Mouse (Mus musculus): ENCODE data around the gene Drap1. TPM values are rescaled to one million over a fixed set of nuclear protein-coding genes. Genes with fewer than 3 reads are reported as not detected.

Gene Drap1
- total and polyA plus RNA-seq, 3 experiments, result 183 to 307 TPM; not detected in 1

GRCm38 (mm10) chr19:5377446-5377845 is 47.3 kb downstream of the Drap1 start:
- no peak overlapping the region for H3K9ac ChIP-seq (ENCODE audit: control insufficient read depth, low read depth, low read length, poor library complexity, severe bottlenecking)
- H3K9me3 ChIP-seq (replicated peaks; ENCODE audit: insufficient read depth, low read length), result no peaks in the 10 kb centered on the region
- no peak for DNase-seq (ENCODE audit: low read depth, low spot score)
- no peak for TF ChIP-seq MAZ (IDR thresholded peaks at IDR 0.05; ENCODE audit: low read depth, low read length)
- no peak for TF ChIP-seq EP300 (IDR thresholded peaks at IDR 0.05; ENCODE audit: low read depth in 1 of 2, low read length in 2 of 2)
- no peak for TF ChIP-seq USF2 (IDR thresholded peaks at IDR 0.05; ENCODE audit: borderline replicate concordance in 1 of 2, insufficient read depth in 1 of 2, low read depth in 1 of 2, low read length in 2 of 2)
- no peak for TF ChIP-seq BHLHE40 (IDR thresholded peaks at IDR 0.05; ENCODE audit: borderline replicate concordance, low read depth, low read length)
- no peak for TF ChIP-seq CHD2 (IDR thresholded peaks at IDR 0.05; ENCODE audit: low read length)
- no peak for TF ChIP-seq TAL1 (IDR thresholded peaks at IDR 0.05; ENCODE audit: low read length)
- TF ChIP-seq TBP (IDR thresholded peaks at IDR 0.05; ENCODE audit: low read depth, low read length), result no peak
- TF ChIP-seq ZMIZ1 (IDR thresholded peaks at IDR 0.05; ENCODE audit: low read depth, low read length), result no peak
- no peak for TF ChIP-seq TCF12 (IDR thresholded peaks at IDR 0.05; ENCODE audit: low read depth, low read length)
- no peak for TF ChIP-seq MAX (IDR thresholded peaks at IDR 0.05; ENCODE audit: low read length)
- no peak for TF ChIP-seq SIN3A (IDR thresholded peaks at IDR 0.05; ENCODE audit: low read length)
- no peak for TF ChIP-seq GABPA (IDR thresholded peaks at IDR 0.05; ENCODE audit: low read depth, low read length)
- TF ChIP-seq POLR2A (IDR thresholded peaks at IDR 0.05; ENCODE audit: control insufficient read depth in 1 of 2, insufficient read depth in 1 of 2, low read depth in 1 of 2, low read length in 2 of 2, poor library complexity in 1 of 2), result no peak
- TF ChIP-seq ZNF384 (IDR thresholded peaks at IDR 0.05; ENCODE audit: low read depth, low read length), result no peak
- H3K36me3 ChIP-seq (ENCODE audit: control insufficient read depth in 1 of 2, insufficient read depth in 2 of 2, low read length in 2 of 2), result no peaks in the 10 kb centered on the region; a peak in 1 of 4 replicates
- no peaks in the 10 kb centered on the region for H3K4me1 ChIP-seq (ENCODE audit: control insufficient read depth in 1 of 2, insufficient read depth in 2 of 2, low read length in 2 of 2)
- H3K27me3 ChIP-seq (ENCODE audit: control insufficient read depth in 1 of 2, insufficient read depth in 2 of 2, low read length in 2 of 2), result no peaks in the 10 kb centered on the region
- no peak overlapping the region for H3K4me3 ChIP-seq (ENCODE audit: control insufficient read depth in 1 of 2, insufficient read depth in 1 of 2, low read depth in 2 of 2, low read length in 2 of 2)
- H3K27ac ChIP-seq (ENCODE audit: control insufficient read depth, low read depth, low read length), result no peak overlapping the region
- no peaks in the 10 kb centered on the region for H3K79me2 ChIP-seq (ENCODE audit: control insufficient read depth, insufficient read depth, low read length, poor library complexity)

DNA sequence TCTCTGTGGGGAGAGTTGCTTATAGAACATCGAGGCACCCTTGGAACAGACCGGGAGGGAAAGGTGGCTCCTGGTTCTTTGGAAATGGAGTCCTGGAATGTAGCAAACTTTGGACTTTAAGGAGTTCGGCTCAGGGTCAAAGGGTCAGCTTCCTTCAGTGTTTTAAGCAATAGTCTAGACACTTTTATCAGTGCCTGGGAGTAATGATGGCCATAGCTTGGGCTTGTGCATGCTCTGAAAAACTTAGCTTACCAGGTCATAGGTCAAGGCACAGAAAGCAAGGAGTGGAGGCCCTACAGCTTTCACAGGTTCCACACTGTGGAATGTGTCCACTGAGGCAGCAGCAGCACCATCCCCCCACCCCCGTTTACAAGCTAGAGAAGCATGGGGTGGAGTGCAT is 50.0 kb downstream of the Drap1 start:
- no peaks in the 10 kb centered on the region for H3K4me1 ChIP-seq (ENCODE audit: control insufficient read depth in 1 of 2, insufficient read depth in 2 of 2, low read length in 2 of 2)
- DNase-seq (ENCODE audit: low read depth, low spot score), result no peak
- H3K9me3 ChIP-seq (replicated peaks; ENCODE audit: insufficient read depth, low read length), result no peaks in the 10 kb centered on the region
- no peak for TF ChIP-seq ZMIZ1 (IDR thresholded peaks at IDR 0.05; ENCODE audit: low read depth, low read length)
- no peaks in the 10 kb centered on the region; a peak in 1 of 4 replicates for H3K36me3 ChIP-seq (ENCODE audit: control insufficient read depth in 1 of 2, insufficient read depth in 2 of 2, low read length in 2 of 2)
- no peak overlapping the region for H3K9ac ChIP-seq (ENCODE audit: control insufficient read depth, low read depth, low read length, poor library complexity, severe bottlenecking)
- no peaks in the 10 kb centered on the region for H3K27me3 ChIP-seq (ENCODE audit: control insufficient read depth in 1 of 2, insufficient read depth in 2 of 2, low read length in 2 of 2)
- no peak overlapping the region for H3K4me3 ChIP-seq (ENCODE audit: control insufficient read depth in 1 of 2, insufficient read depth in 1 of 2, low read depth in 2 of 2, low read length in 2 of 2)
- H3K27ac ChIP-seq (ENCODE audit: control insufficient read depth, low read depth, low read length), result no peak overlapping the region
- no peaks in the 10 kb centered on the region for H3K79me2 ChIP-seq (ENCODE audit: control insufficient read depth, insufficient read depth, low read length, poor library complexity)

- DNase-seq (ENCODE audit: low read depth, low spot score), result no peak
- no peaks in the 10 kb centered on the region for H3K9me3 ChIP-seq (replicated peaks; ENCODE audit: insufficient read depth, low read length)
- H3K4me1 ChIP-seq (ENCODE audit: control insufficient read depth in 1 of 2, insufficient read depth in 2 of 2, low read length in 2 of 2), result no peaks in the 10 kb centered on the region
- H3K4me3 ChIP-seq (ENCODE audit: control insufficient read depth in 1 of 2, insufficient read depth in 1 of 2, low read depth in 2 of 2, low read length in 2 of 2), result no peak overlapping the region
- no peak for TF ChIP-seq MYC (IDR thresholded peaks at IDR 0.05; ENCODE audit: low read depth, low read length)
- TF ChIP-seq RCOR1 (IDR thresholded peaks at IDR 0.05; ENCODE audit: low read depth, low read length), result no peak
- no peak for TF ChIP-seq POLR2AphosphoS2 (IDR thresholded peaks at IDR 0.05; ENCODE audit: low read length)
- TF ChIP-seq ETS1 (IDR thresholded peaks at IDR 0.05; ENCODE audit: low read depth, low read length), result no peak
- TF ChIP-seq RAD21 (IDR thresholded peaks at IDR 0.05; ENCODE audit: low read depth, low read length), result no peak
- no peak for TF ChIP-seq UBTF (IDR thresholded peaks at IDR 0.05; ENCODE audit: borderline replicate concordance, insufficient read depth, low read depth, low read length)
- no peak for TF ChIP-seq MAZ (IDR thresholded peaks at IDR 0.05; ENCODE audit: low read depth, low read length)
- TF ChIP-seq NELFE (IDR thresholded peaks at IDR 0.05; ENCODE audit: low read depth, low read length), result no peak
- no peaks in the 10 kb centered on the region for H3K27me3 ChIP-seq (ENCODE audit: control insufficient read depth in 1 of 2, insufficient read depth in 2 of 2, low read length in 2 of 2)
- no peaks in the 10 kb centered on the region; a peak in 1 of 4 replicates for H3K36me3 ChIP-seq (ENCODE audit: control insufficient read depth in 1 of 2, insufficient read depth in 2 of 2, low read length in 2 of 2)
- no peaks in the 10 kb centered on the region for H3K79me2 ChIP-seq (ENCODE audit: control insufficient read depth, insufficient read depth, low read length, poor library complexity)
- no peak overlapping the region for H3K27ac ChIP-seq (ENCODE audit: control insufficient read depth, low read depth, low read length)
- no peak overlapping the region for H3K9ac ChIP-seq (ENCODE audit: control insufficient read depth, low read depth, low read length, poor library complexity, severe bottlenecking)
Measured at GRCm38 (mm10) chr19:5374177-5374576, 50.6 kb downstream of the Drap1 start.
